Mouse (Mus musculus) kidney, adult 2 months (tissue): ENCODE measurements around the gene Ddit4l. TPM values are rescaled to one million over a fixed set of nuclear protein-coding genes. Genes with fewer than 3 reads are reported as not detected.

Source experiments
- DNase-seq: peaks from one replicate; pipeline ENCODE4 v3.0.0; 2021
- H3K27ac ChIP-seq: fragments of 200-500 bp; 2 replicates; pipeline ENCODE4 v1.5.1; 2012; ENCODE audit warnings: low read depth, low read length, control low read depth, inconsistent platforms; ENCODE audit not compliant: insufficient read depth
- H3K27me3 ChIP-seq: fragments of 200-500 bp; replicated peaks from 2 replicates; pipeline ENCODE4 v1.6.1; 2012; ENCODE audit warnings: mild to moderate bottlenecking, moderate library complexity, low read length, inconsistent platforms; ENCODE audit not compliant: control insufficient read depth, insufficient read depth
- H3K36me3 ChIP-seq: fragments of 200-500 bp; 2 replicates; pipeline ENCODE4 v1.6.1; 2012; ENCODE audit warnings: mild to moderate bottlenecking, moderate library complexity, low read length, inconsistent platforms; ENCODE audit not compliant: control insufficient read depth, insufficient read depth
- H3K4me1 ChIP-seq: fragments of 200-500 bp; 2 replicates; pipeline ENCODE4 v1.6.1; 2011; ENCODE audit warnings: low read length; ENCODE audit not compliant: control insufficient read depth, insufficient read depth
- H3K4me3 ChIP-seq: fragments of 200-500 bp; 2 replicates; pipeline ENCODE4 v1.5.1; 2011; ENCODE audit warnings: mild to moderate bottlenecking, low read depth, low read length, control low read depth; ENCODE audit not compliant: insufficient read depth
- CTCF ChIP-seq: fragments of 200-500 bp; conservative IDR thresholded peaks from 2 replicates; pipeline ENCODE4 v1.5.1; 2011; ENCODE audit warnings: low read depth, mild to moderate bottlenecking, control low read depth, low read length, moderate library complexity, mixed read lengths; ENCODE audit not compliant: insufficient read depth, insufficient read length
- POLR2A ChIP-seq: fragments of 200-500 bp; IDR thresholded peaks from one replicate; pipeline ENCODE4 v1.6.1; 2011; ENCODE audit warnings: low read depth, low read length, control low read depth
- WGBS: fragments of 180-500 bp; shearing (Covaris S2); methylation state at CpG from one replicate; pipeline ENCODE4 v1.1.7; 2018; 5-methylcytosine and 5-hydroxymethylcytosine counted together
- polyA plus RNA-seq: library from polyadenylated mRNA; depleted of rRNA; stranded (reverse); fragments of >200 nt; gene quantifications from 2 replicates; pipeline ENCODE4 v1.2.3, GENCODE M21; 2012

The Ddit4l gene
- polyA plus RNA-seq, 1 experiment: 12.0 TPM

DNA sequence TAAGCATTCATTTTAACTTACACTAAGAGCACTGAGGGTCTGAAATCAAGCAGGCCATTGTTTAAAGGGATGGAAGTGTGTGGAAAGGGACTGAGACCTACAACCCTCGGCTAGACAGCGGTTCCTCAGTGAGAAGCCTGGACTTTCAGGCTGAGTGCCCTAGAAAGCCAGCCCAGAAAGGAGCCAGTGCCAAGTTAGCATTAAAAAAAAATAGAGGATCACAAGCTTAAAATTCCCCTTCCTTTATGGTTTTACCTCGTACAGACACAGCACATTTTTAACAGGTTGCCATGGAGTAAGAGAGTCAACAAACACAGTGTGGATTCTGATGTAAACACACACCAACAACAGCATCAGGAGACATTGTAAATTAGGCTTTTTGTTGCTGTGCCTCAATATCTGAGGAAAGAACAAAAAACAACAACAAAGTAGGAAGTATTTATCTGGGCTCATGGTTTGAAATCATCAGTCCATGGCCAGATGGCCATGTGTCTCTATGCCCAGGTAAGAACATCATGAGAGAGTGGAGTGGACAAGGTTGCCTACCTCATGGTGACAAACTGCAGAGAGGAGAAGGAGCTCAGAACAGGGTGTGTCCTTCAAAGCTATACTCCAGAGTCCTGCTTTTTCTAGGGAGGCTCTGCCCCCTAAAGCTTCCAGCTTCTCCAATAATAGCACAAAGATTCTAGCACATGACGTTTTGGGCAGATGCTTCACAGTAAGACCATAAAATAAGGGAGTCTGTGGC lies 10.1 kb upstream of the Ddit4l start:
- Histone ChIP-seq H3K27ac (peak overlapping the region; percentile 80), H3K27me3 (no peaks in the 10 kb centered on the region), H3K4me3 (no peak overlapping the region), H3K4me1 (peaks cover 17% of the 10 kb centered on the region), H3K36me3 (no peaks in the 10 kb centered on the region)
- 29% methylated on average over 4 of the region's 4 CpGs for WGBS
- peak; percentile 77 for DNase-seq
- TF ChIP-seq CTCF (no peak), POLR2A (no peak)

DNA sequence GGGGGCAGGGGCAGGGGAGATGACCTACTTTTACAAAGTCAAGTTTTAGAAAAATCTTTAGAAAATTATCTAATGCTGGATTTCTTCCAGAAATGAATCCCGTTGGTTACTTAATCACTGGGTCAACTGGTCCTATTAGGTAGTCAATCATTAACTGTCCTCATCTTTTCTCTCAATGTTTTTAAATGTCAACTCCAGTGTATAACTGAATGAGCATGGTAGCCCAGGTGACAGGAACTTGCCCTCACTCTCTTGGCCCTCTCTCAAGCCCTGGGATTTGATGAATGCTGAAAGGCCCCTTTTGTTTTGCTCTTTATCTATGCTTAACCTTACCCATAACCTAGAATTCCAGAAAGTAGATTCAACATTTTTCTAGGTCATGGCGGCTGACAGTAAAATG lies 9.4 kb upstream of the Ddit4l start:
- no peaks in the 10 kb centered on the region for H3K36me3 ChIP-seq
- TF ChIP-seq CTCF (no peak), POLR2A (no peak)
- 55% methylated on average over 2 of the region's 2 CpGs for WGBS
- H3K4me1 ChIP-seq: peaks cover 15% of the 10 kb centered on the region
- no peak overlapping the region for H3K4me3 ChIP-seq
- peak; percentile 81 for DNase-seq
- H3K27ac ChIP-seq: no peak overlapping the region
- H3K27me3 ChIP-seq: no peaks in the 10 kb centered on the region

DNA sequence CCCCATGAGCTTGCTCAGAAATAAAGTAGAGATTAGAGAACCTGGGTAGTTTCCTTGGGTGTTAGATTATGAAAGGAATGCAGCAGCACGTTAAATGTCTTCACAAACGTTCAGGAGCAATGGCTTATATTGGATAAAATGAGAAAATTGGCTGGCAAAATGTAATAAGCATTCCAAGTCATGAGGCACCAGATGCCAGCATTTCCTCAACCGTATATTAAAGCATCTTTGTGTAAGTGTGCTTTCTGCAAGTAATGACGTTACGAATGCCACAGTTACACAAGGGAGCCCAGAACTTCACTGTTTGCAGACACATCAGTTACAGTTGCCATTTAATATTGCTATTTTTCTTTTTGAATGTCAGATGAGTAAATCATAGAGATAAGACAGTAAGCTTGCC lies 872 bp upstream of the Ddit4l start:
- no peak for DNase-seq
- 0 out of 2 replicates have a peak, but pooled peaks cover 2% of the 10 kb centered on the region for H3K4me1 ChIP-seq
- TF ChIP-seq CTCF (no peak), POLR2A (no peak)
- H3K4me3 ChIP-seq: no peak overlapping the region
- H3K27ac ChIP-seq: no peak overlapping the region
- no peaks in the 10 kb centered on the region for H3K27me3 ChIP-seq
- no peaks in the 10 kb centered on the region for H3K36me3 ChIP-seq
- 88% methylated on average over 5 of the region's 5 CpGs for WGBS

DNA sequence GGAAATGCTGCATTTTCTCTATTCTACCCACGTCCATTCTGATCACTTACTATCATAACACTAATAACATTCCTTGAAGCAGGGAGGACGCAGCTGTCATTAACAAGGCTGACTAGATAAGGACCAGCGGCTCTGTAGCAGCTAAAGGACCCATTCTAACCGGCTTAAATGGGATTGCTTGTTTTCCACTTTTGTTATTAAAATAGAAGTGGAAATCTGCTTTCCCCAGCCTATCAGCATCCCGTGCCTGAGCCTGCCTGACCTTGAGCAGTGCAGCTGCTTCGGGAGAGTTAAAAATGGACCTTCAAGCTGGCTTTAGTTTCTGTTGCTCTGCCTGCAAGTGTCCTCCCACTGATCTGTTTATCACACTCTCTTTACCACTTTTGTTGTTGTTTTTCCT lies 679 bp downstream of the Ddit4l start:
- TF ChIP-seq POLR2A (no peak), CTCF (no peak)
- WGBS: 75% methylated on average over 6 of the region's 6 CpGs
- no peak for DNase-seq
- Histone ChIP-seq H3K27me3 (no peaks in the 10 kb centered on the region), H3K36me3 (no peaks in the 10 kb centered on the region; the same call in 1 of the 2 replicates), H3K4me3 (no peak overlapping the region), H3K4me1 (0 out of 2 replicates have a peak, but pooled peaks cover 2% of the 10 kb centered on the region), H3K27ac (no peak overlapping the region)

DNA sequence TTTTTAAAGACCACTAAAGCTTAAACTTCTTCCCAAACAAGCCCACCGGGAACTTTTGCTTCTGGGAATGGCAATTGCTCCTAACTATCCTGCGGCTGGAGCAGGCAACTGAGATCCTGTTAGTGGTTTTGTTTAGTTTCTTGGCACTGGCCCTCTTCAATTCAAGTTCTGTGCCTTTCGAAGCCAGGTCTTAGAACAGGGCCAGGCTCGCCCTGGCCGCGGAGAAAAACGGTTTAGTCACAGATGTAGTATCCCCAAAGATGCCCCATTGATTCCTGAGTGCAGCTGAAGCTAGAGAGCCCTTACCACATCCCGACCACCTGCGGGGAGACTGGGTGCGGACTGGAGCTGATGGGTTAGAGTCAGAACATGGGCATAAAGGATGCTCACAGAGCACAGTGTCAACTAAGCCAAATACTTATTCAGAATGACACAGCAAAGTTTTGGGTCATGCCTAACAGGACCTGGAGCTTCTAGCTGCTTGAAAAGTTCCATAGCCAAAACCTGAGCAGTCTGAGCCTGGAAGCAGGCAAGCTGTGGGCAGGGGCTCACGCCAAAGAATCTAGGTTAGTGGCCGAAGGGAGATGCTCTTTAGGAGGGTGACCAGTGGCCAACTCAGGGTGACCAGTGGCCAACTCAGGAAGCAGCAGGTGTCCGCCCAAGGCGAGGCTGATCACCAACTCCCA lies 1.6 kb downstream of the Ddit4l start:
- Histone ChIP-seq H3K27me3 (no peaks in the 10 kb centered on the region), H3K27ac (no peak overlapping the region), H3K4me3 (peak overlapping the region; percentile 63), H3K36me3 (no peaks in the 10 kb centered on the region; the same call in 1 of the 2 replicates), H3K4me1 (0 out of 2 replicates have a peak, but pooled peaks cover 2% of the 10 kb centered on the region)
- 54% methylated on average over 14 of the region's 14 CpGs for WGBS
- no peak for DNase-seq
- no peak for TF ChIP-seq CTCF

DNA sequence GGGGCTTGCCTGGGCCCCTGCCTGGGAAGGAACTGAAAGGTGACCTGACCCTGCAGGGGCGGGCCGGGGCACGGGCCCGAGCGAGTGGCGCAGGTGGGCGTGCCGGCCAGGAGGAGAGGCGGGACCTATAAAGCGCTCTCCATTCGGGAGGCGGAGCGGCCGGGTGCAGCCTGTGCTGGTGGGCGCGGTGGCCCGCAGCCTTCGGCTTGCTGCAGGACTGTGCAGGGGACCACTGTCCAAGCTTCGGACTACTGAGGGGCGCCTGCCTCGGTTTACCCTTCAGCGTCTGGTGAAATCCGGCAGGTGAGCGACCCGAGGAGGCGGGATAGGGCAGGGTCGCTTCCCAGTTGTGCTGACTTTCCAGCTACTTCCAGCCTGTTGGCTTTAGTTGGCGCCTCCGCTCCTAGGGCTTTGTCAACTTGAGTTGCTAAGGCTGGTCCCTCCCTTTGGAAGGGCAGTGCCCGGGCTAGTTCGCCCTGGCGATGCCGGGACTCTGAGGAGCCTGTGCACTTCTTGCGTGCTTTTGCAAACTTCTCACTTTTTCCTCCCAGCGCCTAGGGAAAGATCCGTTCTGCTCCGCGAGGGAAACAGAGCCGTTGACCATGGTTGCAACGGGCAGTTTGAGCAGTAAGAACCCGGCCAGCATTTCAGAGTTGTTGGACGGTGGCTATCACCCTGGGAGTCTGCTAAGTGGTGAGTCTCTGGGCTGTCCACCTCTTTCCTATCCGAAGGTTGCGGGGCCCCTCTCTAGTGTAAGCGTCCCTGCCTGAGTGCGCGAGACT lies 2.4 kb downstream of the Ddit4l start:
- H3K27ac ChIP-seq: peak overlapping the region; percentile 52
- peak; percentile 85 for DNase-seq
- peak overlapping the region; percentile 63 for H3K4me3 ChIP-seq
- WGBS: under 1% methylated on average over 47 of the region's 47 CpGs
- 0 out of 2 replicates have a peak, but pooled peaks cover 2% of the 10 kb centered on the region for H3K4me1 ChIP-seq
- no peaks in the 10 kb centered on the region; the same call in 1 of the 2 replicates for H3K36me3 ChIP-seq
- TF ChIP-seq POLR2A (peak; percentile 41), CTCF (no peak)
- H3K27me3 ChIP-seq: no peaks in the 10 kb centered on the region

DNA sequence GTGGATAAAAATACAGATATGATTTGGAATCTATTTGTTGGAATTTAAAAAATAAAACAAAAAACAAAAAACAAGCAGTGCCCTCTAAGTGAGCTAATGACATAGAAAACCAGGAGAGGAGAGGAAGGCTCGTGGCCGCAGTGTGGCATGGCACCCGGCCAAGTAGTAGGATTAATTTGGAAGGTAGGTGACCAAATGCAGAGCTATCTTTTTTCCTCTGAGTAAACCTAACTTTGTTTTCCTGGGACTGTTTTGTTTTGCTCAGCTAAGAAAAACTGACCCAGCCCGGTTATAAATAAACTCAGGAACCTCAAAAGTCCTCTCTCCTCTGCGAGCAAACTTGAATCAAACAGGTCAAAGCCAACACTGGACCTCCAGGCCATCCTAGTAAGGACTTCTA lies 3.6 kb downstream of the Ddit4l start:
- Histone ChIP-seq H3K27me3 (no peaks in the 10 kb centered on the region), H3K36me3 (no peaks in the 10 kb centered on the region; the same call in 1 of the 2 replicates), H3K4me1 (0 out of 2 replicates have a peak, but pooled peaks cover 2% of the 10 kb centered on the region), H3K4me3 (no peak overlapping the region), H3K27ac (no peak overlapping the region)
- TF ChIP-seq CTCF (no peak), POLR2A (no peak)
- WGBS: 36% methylated on average over 5 of the region's 5 CpGs
- peak; percentile 68 for DNase-seq
